Mouse (Mus musculus) cerebellum, adult 2 months (tissue): ENCODE measurements around the gene Galnt6. TPM values are rescaled to one million over a fixed set of nuclear protein-coding genes. Genes with fewer than 3 reads are reported as not detected.

ENCODE experiments used
- DNase-seq, 2 experiments: peaks; one replicate each; pipeline ENCODE4 v3.0.0; 2021
- H3K27ac ChIP-seq: fragments of 200-500 bp; 2 replicates; pipeline ENCODE4 v1.5.1; 2012; ENCODE audit warnings: low read length, control low read depth, inconsistent platforms; ENCODE audit not compliant: insufficient read depth
- H3K27me3 ChIP-seq: fragments of 200-500 bp; 2 replicates; pipeline ENCODE4 v1.6.1; 2012; ENCODE audit warnings: inconsistent platforms, mild to moderate bottlenecking, low read length, moderate library complexity; ENCODE audit not compliant: control insufficient read depth, insufficient read depth
- H3K4me1 ChIP-seq: fragments of 200-500 bp; 2 replicates; pipeline ENCODE4 v1.6.1; 2011; ENCODE audit warnings: low read length; ENCODE audit not compliant: control insufficient read depth, insufficient read depth
- H3K4me3 ChIP-seq: fragments of 200-500 bp; replicated peaks from 2 replicates; pipeline ENCODE3; 2011; ENCODE audit warnings: mild to moderate bottlenecking, low read depth, low read length, control low read depth; ENCODE audit not compliant: insufficient read depth
- CTCF ChIP-seq: fragments of 200-500 bp; IDR thresholded peaks from 2 replicates; pipeline ENCODE4 v1.5.1; 2011; ENCODE audit warnings: low read depth, mild to moderate bottlenecking, control low read depth, low read length, moderate library complexity, borderline replicate concordance; ENCODE audit not compliant: insufficient read depth
- POLR2A ChIP-seq: fragments of 200-500 bp; IDR thresholded peaks from 2 replicates; pipeline ENCODE4 v1.6.1; 2011; ENCODE audit warnings: low read length, control low read depth, borderline replicate concordance; ENCODE audit not compliant: insufficient read depth
- WGBS: fragments of 180-500 bp; shearing (Covaris S2); methylation state at CpG from one replicate; pipeline ENCODE4 v1.1.7; 2018; 5-methylcytosine and 5-hydroxymethylcytosine counted together
- polyA plus RNA-seq: library from polyadenylated mRNA; depleted of rRNA; stranded (reverse); fragments of >200 nt; gene quantifications from 2 replicates; pipeline ENCODE4 v1.2.3, GENCODE M21; 2012; rRNA removed

Galnt6 gene
- polyA plus RNA-seq, 1 experiment = 13.1 TPM

DNA sequence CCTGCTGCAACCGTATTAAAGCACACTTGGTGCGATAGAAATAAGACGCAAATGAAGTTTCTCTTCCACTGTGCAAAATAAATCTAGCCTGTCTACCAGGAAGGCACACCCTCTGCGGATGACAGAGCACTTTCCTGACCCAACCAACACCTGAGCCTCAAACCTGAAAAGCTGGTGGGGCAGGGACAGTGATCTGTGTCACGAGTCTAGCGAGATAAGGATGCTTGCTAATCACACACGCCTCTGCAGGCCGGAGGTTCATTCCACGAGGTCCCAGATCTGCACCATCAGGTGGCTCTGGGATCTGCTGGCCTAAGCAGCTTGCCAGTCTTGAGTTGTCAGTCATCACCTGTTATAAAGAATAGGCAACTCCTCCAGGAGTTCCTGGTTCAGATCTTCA, 77.6 kb downstream of the Galnt6 start:
- no peak overlapping the region for H3K4me3 ChIP-seq
- WGBS = 93% methylated on average over 9 of the region's 9 CpGs

GRCm38 (mm10) chr15:100650111-100650510, 79.1 kb downstream of the Galnt6 start:
- Histone ChIP-seq H3K4me3 (no peak overlapping the region), H3K27ac (no peak overlapping the region), H3K4me1 (peaks cover 10% of the 10 kb centered on the region), H3K27me3 (no peaks in the 10 kb centered on the region)
- 23% methylated on average over 10 of the region's 10 CpGs for WGBS
- DNase-seq = peak; percentile 48 to 65
- TF ChIP-seq POLR2A = no peak
- no peak for TF ChIP-seq CTCF

More for the DNA sequence above, 77.6 kb downstream of the Galnt6 start:
- peaks cover 10% of the 10 kb centered on the region for H3K4me1 ChIP-seq
- H3K27me3 ChIP-seq = no peaks in the 10 kb centered on the region
- no peak overlapping the region for H3K27ac ChIP-seq
- TF ChIP-seq CTCF = no peak
- no peak for TF ChIP-seq POLR2A
- no peak for DNase-seq

- H3K4me1 ChIP-seq = peaks cover 10% of the 10 kb centered on the region
- WGBS = 15% methylated on average over 6 of the region's 6 CpGs
These were observed 83.0 kb downstream of the Galnt6 start for GRCm38 (mm10) chr15:100646161-100646560.

DNA sequence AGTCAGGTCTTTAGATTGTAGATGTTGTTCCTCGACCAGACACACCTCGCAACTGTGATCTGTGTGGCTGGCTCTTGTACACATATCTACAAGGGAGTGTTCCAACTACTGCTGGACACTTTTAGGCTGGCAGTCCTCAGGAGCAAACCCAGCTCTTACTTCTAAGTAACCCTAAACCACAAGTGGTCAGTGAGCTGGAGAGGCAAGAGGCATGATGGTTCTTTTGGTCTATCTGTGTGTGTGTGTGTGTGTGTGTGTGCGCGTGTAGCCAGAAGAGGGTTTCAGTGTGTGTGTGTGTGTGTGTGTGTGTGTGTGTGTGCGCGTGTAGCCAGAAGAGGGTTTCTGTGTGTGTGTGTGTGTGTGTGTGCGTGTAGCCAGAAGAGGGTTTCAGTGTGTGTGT, 86.7 kb downstream of the Galnt6 start:
- Histone ChIP-seq H3K4me3 (no peak overlapping the region), H3K27me3 (no peaks in the 10 kb centered on the region), H3K4me1 (no peaks in the 10 kb centered on the region), H3K27ac (no peak overlapping the region)
- TF ChIP-seq POLR2A (no peak), CTCF (no peak)
- DNase-seq = no peak
- 91% methylated on average over 7 of the region's 7 CpGs for WGBS

More at GRCm38 (mm10) chr15:100646161-100646560, 83.0 kb downstream of the Galnt6 start:
- H3K27ac ChIP-seq = no peak overlapping the region
- DNase-seq = peak; percentile 69 to 83
- no peaks in the 10 kb centered on the region for H3K27me3 ChIP-seq
- H3K4me3 ChIP-seq = no peak overlapping the region
- TF ChIP-seq CTCF = no peak
- no peak for TF ChIP-seq POLR2A

Other genes with a start within 250 kb of the Galnt6 start
- 18.0 and 18.3 TPM in 2 replicates for gene Csrnp2, start 233.9 kb downstream of the Galnt6 start, polyA plus RNA-seq
- gene Tfcp2, start 177.4 kb downstream of the Galnt6 start, polyA plus RNA-seq = 25.4 and 27.6 TPM in 2 replicates
- 63.9 and 64.5 TPM in 2 replicates for gene Pou6f1, start 129.4 kb downstream of the Galnt6 start, polyA plus RNA-seq
- gene Dazap2, start 114.0 kb downstream of the Galnt6 start, polyA plus RNA-seq = 214 and 220 TPM in 2 replicates
- gene Smagp, start 92.4 kb downstream of the Galnt6 start, polyA plus RNA-seq = 3.3 and 3.7 TPM in 2 replicates
- 3.0 and 4.1 TPM in 2 replicates for gene Bin2, start 59.8 kb downstream of the Galnt6 start, polyA plus RNA-seq
- 6.5 and 8.3 TPM in 2 replicates for gene Cela1, start 41.5 kb downstream of the Galnt6 start, polyA plus RNA-seq
- 30.1 and 31.2 TPM in 2 replicates for gene Slc4a8, start 32.4 kb upstream of the Galnt6 start, polyA plus RNA-seq
- gene Scn8a, start 140.5 kb upstream of the Galnt6 start, polyA plus RNA-seq = 103 and 107 TPM in 2 replicates